Mouse (Mus musculus) left cerebral cortex, adult 9 months (tissue): Measurements from ENCODE around the gene Veph1.

Source experiments
- DNase-seq, 2 experiments: peaks; one replicate each; pipeline ENCODE4 v3.0.0; 2022; ENCODE audit warnings: low spot score in 2 of 2

Gene Veph1

DNA sequence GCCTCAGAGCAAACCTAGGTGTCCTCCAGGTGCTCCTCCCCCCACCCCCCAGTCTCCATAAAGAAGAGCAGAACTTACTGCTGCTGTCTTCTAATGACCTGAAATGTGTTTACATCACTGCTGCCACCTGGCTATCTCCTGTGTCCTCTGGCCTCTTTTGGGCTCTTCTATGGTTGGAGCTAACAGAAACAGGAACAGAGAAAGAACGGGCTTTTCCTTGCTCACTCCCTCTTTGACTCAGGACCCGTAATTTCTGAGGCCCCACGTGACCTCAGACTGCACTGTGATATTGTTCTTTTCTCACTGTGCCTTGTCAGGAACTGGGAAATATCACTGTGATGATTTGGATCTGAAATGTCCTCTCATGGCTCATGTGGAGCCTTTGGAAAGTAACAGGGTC, 271.2 kb downstream of the Veph1 start:
- DNase-seq = no peak

- DNase-seq = no peak
These were observed 272.3 kb downstream of the Veph1 start for GRCm38 (mm10) chr3:66024220-66024792.

DNA sequence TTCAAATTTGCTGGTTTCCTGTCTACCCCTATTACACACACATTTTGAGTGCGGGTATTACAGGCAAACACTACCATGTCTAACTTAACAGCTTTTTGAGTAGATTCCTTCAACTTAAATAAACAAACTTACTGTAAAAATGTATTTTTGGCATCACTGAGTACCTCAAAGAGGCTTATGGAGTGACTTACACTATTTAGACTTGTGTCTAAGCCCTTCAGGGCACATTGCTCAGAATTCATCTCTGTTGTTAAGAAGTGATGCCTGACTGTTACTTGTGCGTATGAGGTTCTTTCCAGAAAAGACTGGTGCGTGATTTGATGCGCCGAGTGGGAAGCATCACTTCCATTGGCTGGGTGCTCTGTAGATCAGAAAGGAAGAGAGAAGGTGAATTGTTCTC, 277.5 kb downstream of the Veph1 start:
- no peak for DNase-seq

DNA sequence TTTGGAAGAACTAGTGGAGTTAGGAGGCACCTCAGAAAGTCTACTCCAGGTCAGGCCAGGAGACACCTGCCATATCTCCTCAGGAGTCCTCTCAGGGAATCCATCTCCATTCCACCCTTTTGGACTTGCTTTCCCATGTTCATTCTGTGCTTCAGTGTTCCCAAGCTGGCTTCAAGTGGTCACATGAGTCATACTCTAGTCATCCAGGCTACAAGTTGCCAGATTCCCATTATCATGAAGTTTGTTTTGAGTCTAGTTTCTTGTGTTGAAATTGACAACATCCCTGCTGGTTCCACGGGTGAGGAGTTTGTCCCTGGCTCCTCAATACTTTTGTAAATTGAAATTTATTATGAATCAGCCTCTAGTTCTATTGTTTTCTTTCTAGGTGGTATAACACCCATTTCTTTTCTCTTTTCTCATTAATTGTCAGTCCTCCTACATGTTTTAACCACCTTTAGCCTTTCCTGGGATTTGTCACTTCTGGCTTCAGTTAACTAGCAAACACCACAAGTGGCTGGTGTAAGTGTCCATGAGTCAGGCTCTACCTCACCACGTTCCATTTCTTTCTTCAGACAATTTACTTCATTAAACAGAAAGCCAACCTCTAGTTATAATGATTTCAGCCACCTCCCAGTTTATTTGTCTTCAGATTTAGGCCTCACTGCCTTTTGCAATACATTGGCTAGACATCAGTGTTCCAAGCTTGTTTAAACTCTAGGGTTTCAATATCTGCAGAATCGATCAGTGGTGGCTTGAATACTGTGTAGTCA, 288.8 kb downstream of the Veph1 start:
- no peak for DNase-seq

DNA sequence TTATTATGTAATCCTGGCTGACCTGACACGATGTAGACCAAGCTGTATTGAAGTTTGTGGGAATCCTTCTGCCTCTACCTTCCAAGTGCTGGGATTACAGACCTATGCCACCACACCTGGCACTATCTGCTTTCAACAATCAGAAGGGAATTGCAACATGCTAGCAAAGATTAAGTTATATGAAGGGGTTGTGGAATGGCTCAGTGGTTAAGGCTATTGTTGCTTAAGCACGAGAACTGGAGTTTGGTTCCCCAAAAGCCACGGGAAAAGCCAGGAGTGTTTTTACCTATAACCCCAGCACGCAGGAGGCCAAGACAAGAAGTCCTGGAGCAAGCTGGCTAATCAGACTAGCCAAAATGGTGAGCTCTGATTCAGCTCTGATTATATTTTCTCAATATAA, 291.6 kb downstream of the Veph1 start:
- DNase-seq = no peak

- no peak for DNase-seq
These were observed 292.3 kb downstream of the Veph1 start for GRCm38 (mm10) chr3:66004220-66004951.
